ENCODE assay signal across 13 mouse cellular contexts in the genomic region with DNA sequence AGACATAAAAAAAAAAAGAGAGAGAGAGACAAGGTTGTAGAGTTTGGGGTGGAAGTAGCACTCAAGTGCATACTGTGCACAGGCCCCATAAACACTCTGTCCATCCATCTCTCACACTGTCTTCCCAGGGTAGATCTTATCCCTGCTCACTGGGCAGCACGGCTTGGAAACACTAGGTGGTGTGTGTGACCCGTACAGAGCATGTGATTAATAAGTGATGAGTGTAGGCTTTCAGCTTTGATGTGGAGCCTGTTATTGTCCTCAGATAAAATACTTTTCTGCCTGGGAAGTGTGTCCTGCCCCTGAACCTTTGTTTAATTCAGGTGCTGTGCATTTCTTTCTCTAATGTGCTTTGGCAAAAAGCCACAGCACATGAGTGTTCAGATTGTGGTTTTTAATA. TPM values are rescaled to one million over a fixed set of nuclear protein-coding genes. Genes with fewer than 3 reads are reported as not detected.
DNase-seq lines count a peak whose midpoint lies in the region; ATAC-seq and TF ChIP-seq lines count a peak whose summit lies in the region.
"Had no signal": no experiment of that assay in that cellular context is flagged by ENCODE, and none has a peak within 500 bp of the region (broad histone marks: within the 10 kb centered on the region; RNA-seq: fewer than 3 reads in every experiment).

No protein-coding gene starts in this region.

- H3K9ac ChIP-seq in heart, embryonic 11.5 days (ENCODE audit: low read depth, low read length), result no peak overlapping the region
- no peak overlapping the region for H3K9ac ChIP-seq in limb, embryonic 15.5 days
- H3K9ac ChIP-seq: hindbrain, embryonic 15.5 days; liver, postnatal 0 days; midbrain, embryonic 15.5 days had no signal

- no peaks in the 10 kb centered on the region for H3K9me3 ChIP-seq in heart, embryonic 11.5 days (replicated peaks; ENCODE audit: control insufficient read depth, low read length)
- H3K9me3 ChIP-seq in limb, embryonic 15.5 days, result no peaks in the 10 kb centered on the region
- H3K9me3 ChIP-seq: G1E; hindbrain, embryonic 15.5 days; midbrain, embryonic 15.5 days had no signal

- no peaks in the 10 kb centered on the region for H3K36me3 ChIP-seq in heart, embryonic 11.5 days (ENCODE audit: control insufficient read depth, insufficient read depth, low read length)
- 0 out of 2 replicates have a peak, but pooled peaks cover under 1% of the 10 kb centered on the region for H3K36me3 ChIP-seq in limb, embryonic 15.5 days
- H3K36me3 ChIP-seq: hindbrain, embryonic 15.5 days; midbrain, embryonic 15.5 days had no signal

- H3K4me1 ChIP-seq in heart, embryonic 11.5 days (ENCODE audit: control insufficient read depth, insufficient read depth, low read length), result peaks cover 19% of the 10 kb centered on the region
- peaks cover 36% of the 10 kb centered on the region for H3K4me1 ChIP-seq in limb, embryonic 15.5 days

- H3K4me3 ChIP-seq in heart, embryonic 11.5 days (ENCODE audit: low read depth, low read length), result no peak overlapping the region
- H3K4me3 ChIP-seq in left cerebral cortex, adult 2 months, result no peak overlapping the region
- no peak overlapping the region for H3K4me3 ChIP-seq in limb, embryonic 15.5 days
- H3K4me3 ChIP-seq: hindbrain, embryonic 15.5 days; midbrain, embryonic 15.5 days had no signal

- 31% methylated on average over 2 of the region's 2 CpGs for WGBS in heart, embryonic 11.5 days (ENCODE audit: insufficient replicate concordance)
- 24% methylated on average over 2 of the region's 2 CpGs for WGBS in limb, embryonic 15.5 days

- H3K27ac ChIP-seq in heart, embryonic 11.5 days (ENCODE audit: low read depth, low read length), result peak overlapping the region; percentile 46; the same call in 1 of the 2 replicates
- H3K27ac ChIP-seq in left cerebral cortex, adult 2 months, result peak overlapping the region; percentile 70; the same call in 1 of the 2 replicates
- peak overlapping the region; percentile 87; the same call in 1 of the 2 replicates for H3K27ac ChIP-seq in limb, embryonic 15.5 days
- H3K27ac ChIP-seq: hindbrain, embryonic 15.5 days; midbrain, embryonic 15.5 days had no signal

- TF ChIP-seq CTCF in left cerebral cortex, adult 2 months (IDR thresholded peaks at IDR 0.05), result peak; percentile 18

- intact Hi-C loops in left cerebral cortex, adult 2 months (cut with DNase I), result loop anchor here (2.0 kb wide), 2 partner anchors 34 to 270 kb away; a partner anchor contains a TSS

- DNase-seq in heart, adult 18-20 months, result no peak
- DNase-seq in left cerebral cortex, adult 2 months (ENCODE audit: extremely low spot score in 1 of 2, low spot score in 2 of 2), result no peak
- no peak for DNase-seq in left cerebral cortex, adult 8-10 months (ENCODE audit: low spot score in 2 of 2)
- DNase-seq: layer of hippocampus, postnatal 36 days; liver, postnatal 0 days had no signal

- H3K4me2 ChIP-seq in heart, embryonic 11.5 days, result no peak overlapping the region
- H3K4me2 ChIP-seq in limb, embryonic 15.5 days, result no peak overlapping the region
- H3K4me2 ChIP-seq: hindbrain, embryonic 15.5 days; midbrain, embryonic 15.5 days had no signal

- H3K27me3 ChIP-seq in heart, embryonic 11.5 days (ENCODE audit: control insufficient read depth, insufficient read depth, low read length), result no peaks in the 10 kb centered on the region
- H3K27me3 ChIP-seq in limb, embryonic 15.5 days, result no peaks in the 10 kb centered on the region
- H3K27me3 ChIP-seq: hindbrain, embryonic 15.5 days; midbrain, embryonic 15.5 days had no signal

- ATAC-seq in heart, embryonic 11.5 days (replicated peaks; ENCODE audit: insufficient number of reproducible peaks, low FRiP score, low TSS enrichment), result no peak
- peak; percentile 46; the same call in 1 of the 2 replicates for ATAC-seq in common myeloid progenitor, adult 5-6 weeks (replicated peaks; ENCODE audit: low read depth, poor library complexity, severe bottlenecking)
- no peak; the same call in 1 of the 2 replicates for ATAC-seq in limb, embryonic 15.5 days (ENCODE audit: insufficient number of reproducible peaks, low FRiP score, low TSS enrichment, low read depth)
- ATAC-seq in CD4-positive, CD25-positive, alpha-beta regulatory T cell, adult 4 months, result no peak
- ATAC-seq: liver, postnatal 0 days; midbrain, embryonic 15.5 days had no signal

RNA-seq across cellular contexts. Expression of a gene that starts 34.5 kb away (rescaled TPM):
- polyA plus RNA-seq in heart, embryonic 11.5 days (2014; fragmentation: Nextera tagmentation; extraction: Ambion mirVana), result 0.13 TPM in 1 of 2 replicates, not detected in the other
- total RNA-seq in heart, adult 18-20 months (2021), result under 1 TPM in 1 of 2 experiments, not detected in 1; 0.10 TPM
- total RNA-seq in left cerebral cortex, adult 2 months (2021), result 10 to 100 TPM; 20.3 to 20.7 TPM
- 10 to 100 TPM; 17.5 to 19.4 (median 18.5) TPM for total RNA-seq in left cerebral cortex, adult 8-10 months (2022)
- 0.59 TPM in 1 of 2 replicates, not detected in the other for total RNA-seq in common myeloid progenitor, adult 5-6 weeks (2017)
- polyA plus RNA-seq in limb, embryonic 15.5 days (2015; fragmentation: Nextera tagmentation; extraction: Ambion mirVana), result 2.0 and 3.6 TPM in 2 replicates
- polyA plus RNA-seq in CD4-positive, CD25-positive, alpha-beta regulatory T cell, adult 4 months (2017; shearing (Covaris generic)), result under 1 TPM in 1 of 2 experiments, not detected in 1; 0.22 TPM
- total RNA-seq: G1E had no signal
- polyA plus RNA-seq: G1E; liver, postnatal 0 days had no signal

RNA-seq across cellular contexts. Expression of a gene that starts 46.1 kb away (rescaled TPM):
- polyA plus RNA-seq in heart, embryonic 11.5 days (2014; fragmentation: Nextera tagmentation; extraction: Ambion mirVana), result not detected in 2 replicates
- not detected for total RNA-seq in heart, adult 18-20 months (2021)
- total RNA-seq in left cerebral cortex, adult 2 months (2021), result not detected
- total RNA-seq in left cerebral cortex, adult 8-10 months (2022), result not detected
- total RNA-seq in common myeloid progenitor, adult 5-6 weeks (2017), result not detected in 2 replicates
- 9.1 and 10.3 TPM in 2 replicates for polyA plus RNA-seq in limb, embryonic 15.5 days (2015; fragmentation: Nextera tagmentation; extraction: Ambion mirVana)
- not detected for polyA plus RNA-seq in CD4-positive, CD25-positive, alpha-beta regulatory T cell, adult 4 months (2017; shearing (Covaris generic))
- total RNA-seq: layer of hippocampus, postnatal 36 days had no signal
- polyA plus RNA-seq: frontal cortex, adult 2 months; G1E; hindbrain, embryonic 15.5 days; liver, postnatal 0 days; midbrain, embryonic 15.5 days had no signal

RNA-seq across cellular contexts. Expression of a gene that starts 54.0 kb away (rescaled TPM):
- polyA plus RNA-seq in heart, embryonic 11.5 days (2014; fragmentation: Nextera tagmentation; extraction: Ambion mirVana), result not detected in 2 replicates
- not detected for total RNA-seq in heart, adult 18-20 months (2021)
- not detected for total RNA-seq in left cerebral cortex, adult 2 months (2021)
- not detected for total RNA-seq in left cerebral cortex, adult 8-10 months (2022)
- not detected in 2 replicates for total RNA-seq in common myeloid progenitor, adult 5-6 weeks (2017)
- polyA plus RNA-seq in limb, embryonic 15.5 days (2015; fragmentation: Nextera tagmentation; extraction: Ambion mirVana), result 0.40 TPM in 1 of 2 replicates, not detected in the other
- not detected for polyA plus RNA-seq in CD4-positive, CD25-positive, alpha-beta regulatory T cell, adult 4 months (2017; shearing (Covaris generic))
- total RNA-seq: G1E; layer of hippocampus, postnatal 36 days had no signal
- polyA plus RNA-seq: frontal cortex, adult 2 months; G1E; hindbrain, embryonic 15.5 days; midbrain, embryonic 15.5 days had no signal

Comparison
In these comparisons a context has a peak if more than half of its experiments do, and no peak if none do; other contexts are left out.
1. RNA of a gene that starts 34.5 kb away (total RNA-seq): 20.3 to 20.7 TPM in left cerebral cortex, adult 2 months and 17.5 to 19.4 TPM in left cerebral cortex, adult 8-10 months; 0.59 TPM in common myeloid progenitor, adult 5-6 weeks and 0.10 TPM in heart, adult 18-20 months; every median in the first group is over 10 times any median in the second.
2. Peak in every context shown above with its lines, with median percentiles within 50 percentile points of each other: H3K27ac ChIP-seq.